Mouse (Mus musculus): ENCODE measurements around the gene Plppr1. TPM values are rescaled to one million over a fixed set of nuclear protein-coding genes. Genes with fewer than 3 reads are reported as not detected.
"Not testable (repeated sequence)": the region's sequence is repeated elsewhere in the genome, so short reads cannot be mapped to it uniquely, and the experiment has no call there.

The Plppr1 gene
- polyA plus RNA-seq, 1 experiment = not detected

DNA sequence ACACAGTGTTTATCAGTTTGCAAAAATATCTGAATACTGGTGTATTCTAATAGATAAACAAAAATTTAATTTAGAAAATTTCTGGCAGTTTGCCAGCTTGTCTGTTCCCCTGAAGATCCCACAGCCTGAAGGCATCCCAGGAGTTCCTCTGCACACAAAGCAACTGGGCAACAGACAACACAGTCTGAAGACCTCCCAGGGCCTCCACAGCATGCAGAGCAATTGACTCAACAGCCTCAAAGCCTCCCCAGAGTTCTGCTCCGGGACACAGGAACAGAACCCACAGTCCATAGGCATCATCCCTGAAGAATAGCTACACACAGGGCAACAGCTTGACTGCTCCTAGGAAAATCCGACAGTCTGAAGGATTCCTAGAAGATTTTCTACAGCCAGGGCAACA lies 289.6 kb downstream of the Plppr1 start:
- Histone ChIP-seq H3K27me3 (replicated peaks) (no peaks in the 10 kb centered on the region), H3K36me3 (replicated peaks; ENCODE audit: low read length) (no peaks in the 10 kb centered on the region), H3K4me3 (replicated peaks) (no peak overlapping the region), H3K9me3 (peaks cover 5% of the 10 kb centered on the region; the same call in 1 of the 2 replicates), H3K4me1 (no peaks in the 10 kb centered on the region)
- TF ChIP-seq GATA1 (IDR thresholded peaks at IDR 0.05; ENCODE audit: borderline replicate concordance, low read length) = no peak
- no peak for TF ChIP-seq FLI1 (IDR thresholded peaks at IDR 0.05; ENCODE audit: low read length)

DNA sequence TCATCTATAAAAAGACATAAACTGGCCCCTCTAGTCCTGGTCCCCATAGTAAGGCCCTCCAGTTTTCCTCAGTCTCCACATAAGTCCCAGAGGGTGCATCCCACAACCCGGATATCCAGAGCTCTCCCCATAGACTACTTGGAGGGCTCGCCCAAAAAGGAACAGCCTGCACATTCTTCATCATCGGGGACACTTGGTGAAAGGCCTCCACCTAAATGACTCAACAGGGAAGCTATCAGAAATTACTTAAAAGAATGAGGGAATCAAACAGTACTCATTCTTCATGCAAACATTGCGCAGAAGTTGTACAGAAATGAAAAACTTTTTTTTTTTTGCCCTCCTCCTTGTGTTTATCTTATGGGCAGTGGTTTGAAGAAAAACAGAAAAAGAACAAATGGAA lies 291.4 kb downstream of the Plppr1 start:
- no peaks in the 10 kb centered on the region for H3K4me1 ChIP-seq
- H3K9me3 ChIP-seq = peaks cover 5% of the 10 kb centered on the region; the same call in 1 of the 2 replicates
- H3K27me3 ChIP-seq (replicated peaks) = no peaks in the 10 kb centered on the region
- TF ChIP-seq FLI1 (IDR thresholded peaks at IDR 0.05; ENCODE audit: low read length) (no peak), GATA1 (IDR thresholded peaks at IDR 0.05; ENCODE audit: borderline replicate concordance, low read length) (no peak)
- H3K36me3 ChIP-seq (replicated peaks; ENCODE audit: low read length) = no peaks in the 10 kb centered on the region
- H3K4me3 ChIP-seq (replicated peaks) = no peak overlapping the region

DNA sequence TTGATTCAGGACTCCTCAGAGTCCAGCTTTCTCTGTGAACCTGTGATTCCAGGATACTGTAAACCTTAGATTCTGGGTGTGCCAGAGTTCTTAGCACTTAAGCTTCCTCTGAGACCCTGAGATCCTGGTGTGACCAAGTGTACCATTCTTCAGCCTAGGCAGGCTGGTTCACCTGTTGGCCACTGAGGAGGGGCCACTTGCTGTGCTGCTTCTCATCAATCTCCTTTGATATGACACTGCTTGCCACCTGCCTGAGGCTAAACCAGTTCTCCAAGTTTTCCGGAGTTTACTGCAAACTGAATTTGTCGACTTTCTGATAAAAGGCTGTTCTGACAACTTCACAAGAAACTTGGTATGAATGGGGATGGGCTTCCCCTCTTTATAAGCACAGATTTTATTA lies 298.0 kb downstream of the Plppr1 start:
- Histone ChIP-seq H3K4me3 (replicated peaks) (no peak overlapping the region), H3K4me1 (no peaks in the 10 kb centered on the region), H3K9me3 (peaks cover 7% of the 10 kb centered on the region), H3K36me3 (replicated peaks; ENCODE audit: low read length) (no peaks in the 10 kb centered on the region), H3K27me3 (replicated peaks) (no peaks in the 10 kb centered on the region)
- TF ChIP-seq GATA1 (IDR thresholded peaks at IDR 0.05; ENCODE audit: borderline replicate concordance, low read length) (no peak), FLI1 (IDR thresholded peaks at IDR 0.05; ENCODE audit: low read length) (no peak)

DNA sequence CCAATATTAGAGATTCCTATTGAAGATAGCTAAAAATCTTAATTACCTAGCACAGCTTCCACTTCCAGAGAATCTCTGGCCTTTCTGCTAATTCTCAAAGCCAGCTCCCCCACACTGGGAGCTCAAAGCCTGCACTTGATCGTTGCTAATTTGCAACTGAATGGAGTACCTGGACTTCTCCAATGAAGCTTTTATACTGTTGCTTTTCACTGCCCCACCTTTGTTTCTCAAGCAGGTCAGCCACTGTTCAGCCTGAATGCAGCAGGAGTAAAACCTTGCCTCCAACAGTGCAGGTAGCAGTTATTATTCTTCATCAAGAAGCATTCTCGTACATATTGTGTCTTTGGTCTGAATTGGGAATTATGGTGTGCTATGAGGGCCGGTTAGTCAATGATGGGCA lies 309.0 kb downstream of the Plppr1 start:
- H3K36me3 ChIP-seq (replicated peaks; ENCODE audit: low read length); H3K4me1 ChIP-seq; H3K4me3 ChIP-seq (replicated peaks); H3K27me3 ChIP-seq (replicated peaks): not testable (repeated sequence)
- peaks cover 20% of the 10 kb centered on the region for H3K9me3 ChIP-seq

DNA sequence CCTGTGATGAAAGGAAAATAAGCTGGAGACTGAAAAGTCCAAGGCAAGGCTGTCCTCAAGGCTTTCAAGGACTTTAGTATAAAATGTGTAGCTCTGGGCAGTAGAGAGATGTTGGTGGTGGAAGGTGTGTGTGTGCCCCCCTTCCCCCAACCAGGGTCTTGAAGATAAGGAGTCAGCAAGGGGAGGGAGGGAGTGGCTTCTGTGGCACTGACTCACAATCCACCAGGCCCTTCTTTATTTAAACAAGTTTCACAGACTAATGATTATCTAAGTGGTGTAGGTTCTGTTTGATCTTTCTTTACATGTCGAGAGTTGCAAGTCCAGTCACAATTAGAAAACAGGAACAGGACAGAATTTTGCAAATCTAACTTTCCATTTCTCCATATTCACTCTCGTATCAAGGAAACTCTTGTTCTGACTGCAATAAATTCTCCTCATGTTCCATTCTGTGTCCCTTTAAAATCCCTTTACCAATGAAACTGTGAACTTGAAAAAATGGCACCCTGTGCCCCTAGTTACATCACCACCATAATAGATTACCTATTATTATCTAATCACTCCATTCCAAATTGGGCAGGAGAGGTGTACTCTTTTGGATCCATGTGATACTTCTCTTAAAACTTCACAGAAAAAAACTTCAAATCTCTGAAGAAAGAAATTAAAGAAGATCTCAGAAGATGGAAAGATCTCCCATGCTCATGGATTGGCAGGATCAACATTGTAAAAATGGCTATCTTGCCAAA lies 324.7 kb downstream of the Plppr1 start:
- H3K9me3 ChIP-seq; H3K4me3 ChIP-seq (replicated peaks); H3K4me1 ChIP-seq; H3K27me3 ChIP-seq (replicated peaks); H3K36me3 ChIP-seq (replicated peaks; ENCODE audit: low read length): not testable (repeated sequence)

DNA sequence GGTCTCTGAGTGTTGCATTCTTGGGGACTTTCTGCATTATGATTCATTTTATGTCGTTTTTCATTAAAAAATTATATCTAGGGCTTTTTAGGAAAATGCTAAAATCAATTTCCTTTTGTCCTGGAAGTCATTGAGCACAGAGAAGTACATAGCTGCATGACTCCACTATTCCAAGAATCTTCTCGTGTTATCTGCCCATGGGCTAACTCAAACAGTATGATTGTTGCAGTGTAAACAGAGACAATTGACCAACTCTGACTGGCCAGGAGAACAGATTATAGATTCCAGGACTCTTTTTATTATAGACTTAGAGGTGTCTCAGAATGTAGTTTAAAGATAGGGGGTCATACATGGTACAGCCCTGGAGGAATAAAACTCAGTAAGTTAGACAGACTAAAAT lies 327.8 kb downstream of the Plppr1 start:
- H3K4me3 ChIP-seq (replicated peaks) = no peak overlapping the region
- TF ChIP-seq GATA1 (IDR thresholded peaks at IDR 0.05; ENCODE audit: borderline replicate concordance, low read length) (no peak), FLI1 (IDR thresholded peaks at IDR 0.05; ENCODE audit: low read length) (no peak)
- H3K36me3 ChIP-seq (replicated peaks; ENCODE audit: low read length) = no peaks in the 10 kb centered on the region
- H3K9me3 ChIP-seq = no peaks in the 10 kb centered on the region
- no peaks in the 10 kb centered on the region for H3K27me3 ChIP-seq (replicated peaks)
- H3K4me1 ChIP-seq = no peaks in the 10 kb centered on the region

All from megakaryocyte, embryonic 14.5 days (primary cell).